Mouse (Mus musculus): ENCODE results near the gene Dcun1d4.

DNA sequence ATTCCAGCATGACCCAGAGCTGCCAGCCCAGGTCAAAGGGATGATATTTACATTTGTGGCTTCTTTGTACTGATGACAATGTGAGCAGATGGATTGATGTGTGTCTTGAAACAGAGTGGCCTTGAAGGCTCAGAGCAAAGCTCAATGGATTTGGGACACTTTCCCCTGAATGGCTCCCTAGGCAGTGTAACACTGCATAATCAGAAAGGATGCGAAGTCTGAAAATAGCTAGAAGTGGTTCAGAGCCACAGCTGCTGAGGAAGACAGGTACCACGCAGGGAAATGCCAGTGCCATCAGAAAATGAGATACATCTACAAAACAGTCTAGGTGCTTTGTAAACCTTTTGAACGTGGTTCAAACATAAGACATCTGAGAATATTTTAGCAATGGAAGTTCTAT lies 97.3 kb downstream of the Dcun1d4 start:
- TF ChIP-seq CTCF (IDR thresholded peaks at IDR 0.05; ENCODE audit: extremely low read depth, insufficient read depth, insufficient read length, insufficient replicate concordance) (no peak), POLR2A (IDR thresholded peaks at IDR 0.05; ENCODE audit: low read depth, low read length) (no peak)
